Mouse (Mus musculus): ENCODE results near the gene Tpbpb.
"Not testable (repeated sequence)": the region's sequence is repeated elsewhere in the genome, so short reads cannot be mapped to it uniquely, and the experiment has no call there.

Gene Tpbpb

GRCm38 (mm10) chr13:60904780-60905179 lies at the start of gene Tpbpb:
TSS of gene Tpbpb (minus strand) at chr13:60904880.
- DNase-seq: not testable (repeated sequence)

GRCm38 (mm10) chr13:60941884-60942283 lies 37.2 kb upstream of the Tpbpb start, which contains the start of gene Tpbpa:
TSS of gene Tpbpa (minus strand) at chr13:60941984.
- not testable (repeated sequence) for DNase-seq

- peak; percentile 6 to 17 for DNase-seq
These were observed 31.8 kb upstream of the Tpbpb start, which contains the start of the genes Gm49391 and Ctla2a for GRCm38 (mm10) chr13:60936500-60936901. TSS of gene Gm49391 (minus strand) at chr13:60936571. TSS of gene Ctla2a (minus strand) at chr13:60936625.

GRCm38 (mm10) chr13:60935490-60935889 lies 30.8 kb upstream of the Tpbpb start, which contains the start of gene Gm49393:
TSS of gene Gm49393 (minus strand) at chr13:60935590.
- not testable (repeated sequence) for DNase-seq

- no peak for DNase-seq
These were observed 7.4 kb downstream of the Tpbpb start, which contains the start of gene Ctla2b for GRCm38 (mm10) chr13:60897328-60897727. TSS of gene Ctla2b (minus strand) at chr13:60897447.

GRCm38 (mm10) chr13:60896794-60897193 lies 7.9 kb downstream of the Tpbpb start, which contains the start of gene Gm49392:
TSS of gene Gm49392 (minus strand) at chr13:60896894.
- DNase-seq: not testable (repeated sequence)

- no peak for DNase-seq
These were observed 9.1 kb downstream of the Tpbpb start for GRCm38 (mm10) chr13:60895406-60896160.

DNA sequence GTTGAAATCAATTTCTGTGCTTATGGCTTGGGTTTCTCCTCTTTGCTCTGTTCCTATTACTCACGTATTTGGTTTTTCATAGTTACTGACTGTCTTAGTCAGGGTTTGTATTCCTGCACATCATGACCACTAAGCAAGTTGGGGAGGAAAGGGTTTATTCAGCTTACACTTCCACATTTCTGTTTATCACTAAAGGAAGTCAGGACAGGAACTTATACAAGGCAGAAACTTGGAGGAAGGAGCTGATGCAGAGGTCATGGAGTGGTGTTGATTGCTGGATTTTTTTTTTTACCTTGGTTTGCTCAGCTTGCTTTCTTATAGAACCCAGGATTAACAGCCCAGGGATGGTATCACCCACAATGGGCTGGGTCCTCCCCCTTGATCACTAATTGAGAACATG lies 12.4 kb downstream of the Tpbpb start:
- no peak for DNase-seq

- no peak for DNase-seq
These were observed 40.4 kb downstream of the Tpbpb start, which contains the start of gene 4930486L24Rik for GRCm38 (mm10) chr13:60864281-60864680. TSS of gene 4930486L24Rik (minus strand) at chr13:60864475.
